Mouse (Mus musculus) lung, embryonic 14.5 days (tissue): ENCODE measurements around the gene Gm37419. TPM values are rescaled to one million over a fixed set of nuclear protein-coding genes. Genes with fewer than 3 reads are reported as not detected.

Experiments used
- ATAC-seq: fragments of 200-750 bp; cut with Nextera tagmentation; 2 replicates; pipeline ENCODE4 v1.8.0; 2017; ENCODE audit warnings: mild to moderate bottlenecking, moderate TSS enrichment, moderate library complexity; ENCODE audit not compliant: insufficient read depth
- DNase-seq: peaks from one replicate; pipeline ENCODE4 v3.0.0-alpha.2; 2015
- H3K27ac ChIP-seq: fragments of 300-500 bp; sonication (generic); 2 replicates; pipeline ENCODE4 v1.5.1; 2014; ENCODE audit warnings: low read depth, mild to moderate bottlenecking, moderate library complexity
- H3K27me3 ChIP-seq: fragments of 300-500 bp; sonication (generic); 2 replicates; pipeline ENCODE4 v1.6.1; 2014; ENCODE audit warnings: low read length, control low read depth; ENCODE audit not compliant: insufficient read depth
- H3K36me3 ChIP-seq: fragments of 300-500 bp; sonication (generic); 2 replicates; pipeline ENCODE4 v1.6.1; 2014; ENCODE audit warnings: control low read depth; ENCODE audit not compliant: insufficient read depth
- H3K4me1 ChIP-seq: fragments of 300-500 bp; sonication (generic); 2 replicates; pipeline ENCODE4 v1.6.1; 2014; ENCODE audit warnings: antibody characterized with exemption, control low read depth; ENCODE audit not compliant: insufficient read depth
- H3K4me2 ChIP-seq: fragments of 300-500 bp; sonication (generic); 2 replicates; pipeline ENCODE4 v1.6.1; 2014; ENCODE audit warnings: mild to moderate bottlenecking
- H3K4me3 ChIP-seq: fragments of 300-500 bp; sonication (generic); 2 replicates; pipeline ENCODE4 v1.5.1; 2014; ENCODE audit warnings: low read depth, low read length
- H3K9ac ChIP-seq: fragments of 300-500 bp; sonication (generic); 2 replicates; pipeline ENCODE4 v1.6.1; 2014
- H3K9me3 ChIP-seq: fragments of 300-500 bp; sonication (generic); 2 replicates; pipeline ENCODE4 v1.6.1; 2016; ENCODE audit warnings: low read depth, low read length, control low read depth
- CTCF ChIP-seq: IDR thresholded peaks from 2 replicates; pipeline ENCODE4 v1.5.1; 2016; ENCODE audit warnings: antibody characterized with exemption, low read depth
- WGBS: fragments of 180-500 bp; shearing (Covaris S2); extraction: QIAGEN DNeasy Blood & Tissue Kit; methylation state at CpG from one replicate; pipeline ENCODE4 v1.1.7; 2014; 5-methylcytosine and 5-hydroxymethylcytosine counted together
- polyA plus RNA-seq: library from polyadenylated mRNA; unstranded; fragments of >200 nt; fragmentation: Nextera tagmentation; extraction: Ambion mirVana; gene quantifications from 2 replicates; pipeline ENCODE4 v1.2.1, GENCODE M21; 2014

Gm37419 gene
- polyA plus RNA-seq, 1 experiment from 2014 or later: not detected

DNA sequence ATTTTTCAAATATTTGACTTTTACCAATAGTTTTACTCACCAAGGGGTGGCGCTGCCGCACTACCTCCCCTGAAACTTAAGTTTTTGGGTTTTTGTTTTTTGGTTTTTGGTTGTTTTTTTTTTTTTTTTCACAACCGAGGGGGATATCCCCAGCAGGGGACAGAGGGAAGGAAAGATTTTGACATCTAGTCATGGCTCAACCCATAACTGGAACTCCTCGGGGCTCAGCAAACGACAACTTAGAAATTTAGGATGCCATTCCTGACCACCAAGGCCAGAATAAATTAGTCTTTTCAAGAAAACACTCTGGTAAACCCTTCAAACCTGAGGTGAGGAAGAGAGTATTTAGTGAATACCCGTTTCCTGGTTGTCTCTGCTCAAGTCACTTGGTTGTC is 2.8 kb upstream of the Gm37419 start:
- 4% methylated on average over 6 of the region's 6 CpGs for WGBS
- Histone ChIP-seq H3K9ac (no peak overlapping the region), H3K36me3 (no peaks in the 10 kb centered on the region), H3K27me3 (peaks cover 25% of the 10 kb centered on the region), H3K4me1 (peaks cover 4% of the 10 kb centered on the region; the same call in 1 of the 2 replicates), H3K4me2 (peak overlapping the region; percentile 93), H3K9me3 (no peaks in the 10 kb centered on the region), H3K27ac (no peak overlapping the region), H3K4me3 (peak overlapping the region; percentile 36)
- peak; percentile 86 for DNase-seq
- no peak for ATAC-seq
- peak; percentile 68 for TF ChIP-seq CTCF

DNA sequence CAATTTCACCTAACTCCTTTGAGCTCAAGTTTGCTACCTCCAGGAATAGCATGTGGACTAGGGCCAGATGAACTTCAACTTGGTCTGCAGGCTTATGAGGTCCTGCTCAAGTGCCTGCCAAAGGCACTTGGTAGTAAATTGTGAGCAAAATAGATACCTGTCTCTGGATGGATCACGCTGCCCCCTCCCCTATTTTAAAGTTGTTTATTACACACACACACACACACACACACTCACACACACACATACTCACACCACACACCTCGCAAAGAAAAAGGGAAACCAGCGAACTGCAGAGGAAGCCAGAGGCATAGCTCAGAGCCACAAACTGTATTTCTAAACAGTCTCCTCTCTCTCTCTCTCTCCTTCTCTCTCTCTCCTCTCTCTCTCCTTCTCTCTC is 2.1 kb upstream of the Gm37419 start:
- no peaks in the 10 kb centered on the region for H3K36me3 ChIP-seq
- ATAC-seq (no peak), DNase-seq (no peak)
- H3K27ac ChIP-seq: no peak overlapping the region
- H3K9me3 ChIP-seq: no peaks in the 10 kb centered on the region
- peaks cover 19% of the 10 kb centered on the region for H3K27me3 ChIP-seq
- H3K4me1 ChIP-seq: peaks cover 4% of the 10 kb centered on the region; the same call in 1 of the 2 replicates
- TF ChIP-seq CTCF: no peak
- no peak overlapping the region for H3K9ac ChIP-seq
- WGBS: 7% methylated on average over 3 of the region's 3 CpGs
- peak overlapping the region; percentile 93 for H3K4me2 ChIP-seq
- peak overlapping the region; percentile 75 for H3K4me3 ChIP-seq

DNA sequence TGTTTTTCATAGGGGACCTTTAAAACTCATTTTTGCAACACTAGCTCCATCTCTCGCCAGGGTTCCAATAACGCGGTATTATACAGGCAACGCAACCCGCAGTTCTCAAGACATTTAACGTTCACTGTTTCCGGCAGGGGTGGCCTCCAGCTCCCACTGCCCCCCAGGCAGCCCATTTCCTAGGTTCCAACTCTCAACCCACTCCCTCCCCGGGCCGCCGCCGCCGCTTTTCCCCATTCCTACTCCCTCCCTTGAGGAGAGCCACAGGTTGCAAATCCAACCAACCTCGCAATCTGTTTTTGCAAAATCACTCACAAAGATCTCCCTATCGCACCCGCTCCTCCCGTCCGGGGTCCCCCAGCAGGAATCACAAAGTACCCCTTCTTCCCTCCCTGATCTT is 1.4 kb upstream of the Gm37419 start:
- Histone ChIP-seq H3K4me1 (peaks cover 4% of the 10 kb centered on the region; the same call in 1 of the 2 replicates), H3K27me3 (peaks cover 13% of the 10 kb centered on the region; the same call in 1 of the 2 replicates), H3K27ac (no peak overlapping the region), H3K4me2 (peak overlapping the region; percentile 93), H3K9ac (peak overlapping the region; percentile 84), H3K4me3 (peak overlapping the region; percentile 75), H3K36me3 (no peaks in the 10 kb centered on the region), H3K9me3 (no peaks in the 10 kb centered on the region)
- ATAC-seq: no peak
- peak; percentile 35 for DNase-seq
- WGBS: 1% methylated on average over 17 of the region's 17 CpGs
- no peak for TF ChIP-seq CTCF

DNA sequence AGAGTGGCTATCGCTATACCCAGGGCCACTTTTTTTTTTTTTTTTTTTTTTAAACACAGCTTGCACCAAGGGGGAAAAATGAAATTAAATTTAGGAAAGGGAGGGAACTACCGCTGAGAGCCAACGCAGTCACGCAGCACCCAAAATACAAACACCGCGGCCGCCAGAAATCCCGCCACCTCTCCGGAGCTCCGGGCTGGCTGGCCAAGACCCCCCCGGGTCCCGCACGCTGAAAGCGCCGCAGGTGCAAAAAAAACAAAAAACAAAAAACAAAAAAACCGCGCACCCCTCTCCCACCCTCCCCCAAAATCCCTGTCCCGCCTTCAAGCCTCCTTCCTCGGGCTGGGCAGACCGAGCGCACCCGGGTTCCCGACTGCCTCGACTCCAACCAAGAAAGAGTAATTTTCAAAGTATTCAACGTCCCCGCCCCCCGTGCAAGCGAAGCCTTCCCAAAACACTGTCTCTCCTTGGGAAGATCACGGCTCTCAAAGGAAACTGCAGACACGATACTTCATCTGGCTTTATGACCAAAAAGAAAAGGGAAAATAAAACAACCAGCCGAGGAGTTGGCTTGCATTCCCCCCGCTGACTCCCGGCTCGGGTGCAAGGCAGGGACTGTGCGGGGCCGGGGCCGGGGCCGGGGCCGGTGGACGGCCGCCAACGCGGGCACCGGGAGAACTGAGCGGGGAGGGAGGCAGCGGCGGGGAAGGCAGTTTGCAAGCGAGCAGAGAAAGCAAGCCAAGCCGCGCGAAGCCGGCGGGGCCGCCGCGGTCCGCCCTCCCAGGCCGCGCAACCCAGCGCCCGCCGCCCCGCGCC is 733 bp upstream of the Gm37419 start:
- under 1% methylated on average over 64 of the region's 64 CpGs for WGBS
- DNase-seq: peak; percentile 71
- Histone ChIP-seq H3K4me2 (peak overlapping the region; percentile 93), H3K27me3 (peaks cover 10% of the 10 kb centered on the region; the same call in 1 of the 2 replicates), H3K9me3 (no peaks in the 10 kb centered on the region), H3K4me1 (peaks cover 4% of the 10 kb centered on the region; the same call in 1 of the 2 replicates), H3K36me3 (no peaks in the 10 kb centered on the region), H3K27ac (peak overlapping the region; percentile 98), H3K4me3 (peak overlapping the region; percentile 75), H3K9ac (peak overlapping the region; percentile 84)
- no peak for TF ChIP-seq CTCF
- peak; percentile 13; the same call in 1 of the 2 replicates for ATAC-seq

DNA sequence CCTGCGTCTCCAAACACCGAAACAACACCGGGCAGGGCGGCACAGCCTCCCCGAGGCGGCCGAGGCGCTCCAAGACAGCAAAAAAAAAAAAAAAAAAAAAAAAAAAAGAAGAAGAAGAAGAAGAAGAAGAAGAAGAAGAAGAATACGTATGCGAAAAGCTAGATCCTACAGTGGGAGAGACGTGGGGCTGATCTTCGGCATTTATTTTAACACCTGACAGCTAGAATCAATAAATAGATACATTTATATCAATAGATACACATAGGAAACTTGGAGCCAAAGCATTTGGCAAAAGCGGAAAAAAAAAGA is 171 bp upstream of the Gm37419 start:
- peak overlapping the region; percentile 98 for H3K27ac ChIP-seq

DNA sequence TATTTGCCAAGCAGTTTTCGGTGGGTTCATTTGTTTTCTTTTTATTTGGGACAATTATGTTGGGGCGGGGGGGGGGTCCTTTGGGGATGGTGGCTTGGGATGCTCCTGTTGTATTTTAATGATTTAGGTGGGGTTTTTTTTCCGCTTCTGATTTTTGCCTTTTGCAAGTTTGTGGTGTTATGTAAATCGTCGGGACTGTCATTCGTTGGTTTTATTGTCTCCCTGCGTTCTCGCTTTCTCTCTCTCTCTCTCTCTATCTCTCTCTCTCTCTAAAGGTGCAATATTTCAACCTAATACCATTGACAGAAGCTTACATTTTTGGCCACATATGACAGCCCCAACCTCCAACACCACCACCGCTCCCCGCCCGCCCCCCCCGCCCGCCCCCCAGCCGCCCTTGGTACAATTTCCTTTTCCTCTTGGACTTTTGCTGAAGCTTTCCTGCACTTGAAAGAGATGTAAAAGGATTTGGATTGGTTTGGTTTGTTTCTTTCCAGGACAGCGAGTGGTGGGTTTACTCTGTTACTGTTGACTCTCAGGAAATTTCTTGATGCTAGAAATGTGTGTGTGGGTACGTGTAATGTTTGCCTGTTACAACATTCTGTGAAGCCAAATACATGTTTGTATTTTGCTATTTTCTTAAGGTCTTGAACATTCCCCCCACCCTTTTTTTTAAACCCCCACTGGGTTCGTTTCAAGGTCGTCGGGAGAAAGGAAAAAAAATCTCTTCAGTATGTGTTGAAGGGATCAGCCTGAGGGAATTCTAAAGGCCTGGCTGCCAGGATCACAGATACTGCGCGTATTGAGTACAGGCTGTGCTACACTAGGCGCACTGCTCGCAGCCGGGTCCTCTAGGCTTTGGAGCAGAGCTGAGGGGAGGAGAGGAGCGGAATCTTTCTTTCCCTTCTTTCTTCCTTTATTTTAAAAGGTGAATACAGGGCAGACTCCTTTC is 1.2 kb downstream of the Gm37419 start:
- Histone ChIP-seq H3K36me3 (no peaks in the 10 kb centered on the region), H3K4me2 (peak overlapping the region; percentile 93), H3K27me3 (peaks cover 10% of the 10 kb centered on the region; the same call in 1 of the 2 replicates), H3K4me3 (peak overlapping the region; percentile 75), H3K4me1 (peaks cover 4% of the 10 kb centered on the region; the same call in 1 of the 2 replicates), H3K9me3 (no peaks in the 10 kb centered on the region), H3K9ac (peak overlapping the region; percentile 84), H3K27ac (peak overlapping the region; percentile 98)
- DNase-seq: peak; percentile 66
- ATAC-seq: no peak
- 5% methylated on average over 25 of the region's 25 CpGs for WGBS
- TF ChIP-seq CTCF: no peak

More for the DNA sequence above, 171 bp upstream of the Gm37419 start:
- ATAC-seq (no peak), DNase-seq (no peak)
- Histone ChIP-seq H3K9ac (peak overlapping the region; percentile 84), H3K36me3 (no peaks in the 10 kb centered on the region), H3K9me3 (no peaks in the 10 kb centered on the region), H3K4me1 (peaks cover 4% of the 10 kb centered on the region; the same call in 1 of the 2 replicates), H3K27me3 (peaks cover 10% of the 10 kb centered on the region; the same call in 1 of the 2 replicates), H3K4me3 (peak overlapping the region; percentile 75), H3K4me2 (peak overlapping the region; percentile 93)
- TF ChIP-seq CTCF: no peak
- under 1% methylated on average over 13 of the region's 13 CpGs for WGBS
